In genomic region chr8:56294886-56295555, GRCm38 (mm10) we compare ENCODE assay signal across 8 mouse cellular contexts. TPM values are rescaled to one million over a fixed set of nuclear protein-coding genes. Genes with fewer than 3 reads are reported as not detected.
DNase-seq lines count a peak whose midpoint lies in the region; ATAC-seq and TF ChIP-seq lines count a peak whose summit lies in the region.

No protein-coding gene starts in this region.

- TF ChIP-seq EP300 in liver, embryonic 14.5 days (IDR thresholded peaks at IDR 0.05; ENCODE audit: low read depth): no peak

- peak; percentile 85 for DNase-seq in heart, adult 11 months
- no peak for DNase-seq in heart, adult 9 months (ENCODE audit: low spot score in 2 of 2)
- DNase-seq in forebrain, embryonic 14.5 days (ENCODE audit: low spot score): peak; percentile 25
- no peak for DNase-seq in liver, embryonic 14.5 days (ENCODE audit: low read depth in 3 of 3, low spot score in 3 of 3)
- no peak for DNase-seq in left cerebral cortex, adult 9 months (ENCODE audit: low spot score in 2 of 2)
- DNase-seq in layer of hippocampus, postnatal 10 days (ENCODE audit: low spot score in 2 of 2): no peak
- DNase-seq in cerebellum, adult 9-10 months: no peak

- peak overlapping the region; percentile 64; the same call in 1 of the 2 replicates for H3K9ac ChIP-seq in forebrain, embryonic 14.5 days (ENCODE audit: low read length)
- H3K9ac ChIP-seq in liver, embryonic 14.5 days (replicated peaks): no peak overlapping the region

- peak overlapping the region; percentile 79 for H3K4me3 ChIP-seq in E14TG2a.4 (replicated peaks; ENCODE audit: low read length)
- H3K4me3 ChIP-seq in forebrain, embryonic 14.5 days (ENCODE audit: low read depth, low read length): peak overlapping the region; percentile 52
- peak overlapping the region; percentile 40 to 41 for H3K4me3 ChIP-seq in liver, embryonic 14.5 days (ENCODE audit: insufficient read depth in 1 of 2, low read depth in 2 of 2, low read length in 2 of 2)

- peaks cover 13% of the 10 kb centered on the region for H3K4me1 ChIP-seq in E14TG2a.4 (replicated peaks; ENCODE audit: low read depth, low read length)
- H3K4me1 ChIP-seq in forebrain, embryonic 14.5 days (ENCODE audit: control insufficient read depth, insufficient read depth, low read length): peaks cover 10% of the 10 kb centered on the region; the same call in 1 of the 2 replicates
- H3K4me1 ChIP-seq in liver, embryonic 14.5 days (replicated peaks; ENCODE audit: control insufficient read depth in 2 of 2, insufficient read depth in 2 of 2, low read length in 1 of 2): 0 out of 4 replicates have a peak, but pooled peaks cover 0 to 7% of the 10 kb centered on the region in 2 experiments

- WGBS in forebrain, embryonic 14.5 days: 18% methylated on average over 14 of the region's 14 CpGs
- 10% methylated on average over 14 of the region's 14 CpGs for WGBS in liver, embryonic 14.5 days (ENCODE audit: insufficient replicate concordance)

- H3K36me3 ChIP-seq in E14TG2a.4 (ENCODE audit: insufficient read depth, low read length): no peaks in the 10 kb centered on the region
- no peaks in the 10 kb centered on the region for H3K36me3 ChIP-seq in forebrain, embryonic 14.5 days (ENCODE audit: control insufficient read depth, insufficient read depth, low read length)
- no peaks in the 10 kb centered on the region for H3K36me3 ChIP-seq in liver, embryonic 14.5 days (replicated peaks; ENCODE audit: control insufficient read depth, insufficient read depth, low read depth)

- H3K9me3 ChIP-seq in E14TG2a.4 (ENCODE audit: low read length): no peaks in the 10 kb centered on the region
- H3K9me3 ChIP-seq in forebrain, embryonic 14.5 days (replicated peaks; ENCODE audit: control insufficient read depth, low read length): no peaks in the 10 kb centered on the region
- no peaks in the 10 kb centered on the region for H3K9me3 ChIP-seq in liver, embryonic 14.5 days (ENCODE audit: control insufficient read depth, low read length)

- H3K27me3 ChIP-seq in E14TG2a.4 (ENCODE audit: insufficient read depth, low read length): peaks cover 27% of the 10 kb centered on the region
- H3K27me3 ChIP-seq in forebrain, embryonic 14.5 days (replicated peaks; ENCODE audit: control insufficient read depth, insufficient read depth, low read length): no peaks in the 10 kb centered on the region
- H3K27me3 ChIP-seq in liver, embryonic 14.5 days (ENCODE audit: control insufficient read depth, insufficient read depth, low read length): no peaks in the 10 kb centered on the region

- no peak for TF ChIP-seq CTCF in E14TG2a.4 (conservative IDR thresholded peaks at IDR 0.05; ENCODE audit: low read length)
- TF ChIP-seq CTCF in liver, embryonic 14.5 days (IDR thresholded peaks at IDR 0.05; ENCODE audit: low read depth): no peak

- no peak overlapping the region for H3K27ac ChIP-seq in forebrain, embryonic 14.5 days (ENCODE audit: low read depth, low read length)
- H3K27ac ChIP-seq in liver, embryonic 14.5 days: no peak overlapping the region

- ATAC-seq in forebrain, embryonic 14.5 days: no peak
- no peak for ATAC-seq in liver, embryonic 14.5 days (ENCODE audit: insufficient read depth)

- H3K4me2 ChIP-seq in forebrain, embryonic 14.5 days (ENCODE audit: low read length): peak overlapping the region; percentile 92
- peak overlapping the region; percentile 54 for H3K4me2 ChIP-seq in liver, embryonic 14.5 days (ENCODE audit: low read depth)

RNA-seq across cellular contexts. Expression of gene Hpgd, which starts 0.6 kb away (rescaled TPM):
- 4.7 and 6.4 TPM in 2 replicates for polyA plus RNA-seq in forebrain, embryonic 14.5 days (2014; fragmentation: Nextera tagmentation; extraction: Ambion mirVana)
- polyA plus RNA-seq in liver, embryonic 14.5 days (2012; rRNA removed): 6.0 and 9.2 TPM in 2 replicates
- 20.3 and 22.0 TPM in 2 replicates for polyA plus RNA-seq in liver, embryonic 14.5 days (2014; fragmentation: Nextera tagmentation; extraction: Ambion mirVana)
- total RNA-seq in layer of hippocampus, postnatal 10 days (2021): 1 to 10 TPM; 2.0 to 3.0 TPM

Comparison
In these comparisons a context has a peak if more than half of its experiments do, and no peak if none do; other contexts are left out.
1. DNase-seq: peak in heart, adult 11 months (single experiment) and forebrain, embryonic 14.5 days (single experiment); none in heart, adult 9 months (0 of 2), liver, embryonic 14.5 days (0 of 3), left cerebral cortex, adult 9 months (0 of 2), layer of hippocampus, postnatal 10 days (0 of 2) and cerebellum, adult 9-10 months (single experiment).
2. Peak in every context shown above with its lines, with median percentiles within 50 percentile points of each other: H3K4me3 ChIP-seq.